Mouse (Mus musculus): Measurements from ENCODE around the gene Hpcal1. TPM values are rescaled to one million over a fixed set of nuclear protein-coding genes. Genes with fewer than 3 reads are reported as not detected.

The Hpcal1 gene
- polyA plus RNA-seq, 1 experiment from 2014 or later: 55.5 TPM

- H3K27me3 ChIP-seq: no peaks in the 10 kb centered on the region
- H3K9ac ChIP-seq: no peak overlapping the region
- no peak for ATAC-seq (replicated peaks; ENCODE audit: low FRiP score)
- H3K4me2 ChIP-seq: no peak overlapping the region
- H3K36me3 ChIP-seq: no peaks in the 10 kb centered on the region
- H3K9me3 ChIP-seq (replicated peaks): no peaks in the 10 kb centered on the region
- 95% methylated on average over 1 of the region's 1 CpGs for WGBS
- no peak overlapping the region for H3K4me3 ChIP-seq (replicated peaks)
- no peak overlapping the region for H3K27ac ChIP-seq
- H3K4me1 ChIP-seq: peaks cover 51% of the 10 kb centered on the region
Observed at GRCm38 (mm10) chr12:17723182-17723570, 32.5 kb downstream of the Hpcal1 start.

GRCm38 (mm10) chr12:17723999-17724398 is 33.3 kb downstream of the Hpcal1 start:
- H3K9me3 ChIP-seq (replicated peaks): no peaks in the 10 kb centered on the region
- peak overlapping the region; percentile 59 for H3K27ac ChIP-seq
- no peak overlapping the region for H3K4me2 ChIP-seq
- H3K36me3 ChIP-seq: no peaks in the 10 kb centered on the region
- no peak overlapping the region for H3K9ac ChIP-seq
- WGBS: 34% methylated on average over 6 of the region's 6 CpGs
- H3K4me1 ChIP-seq: peaks cover 58% of the 10 kb centered on the region
- H3K27me3 ChIP-seq: no peaks in the 10 kb centered on the region
- no peak overlapping the region for H3K4me3 ChIP-seq (replicated peaks)
- no peak for ATAC-seq (replicated peaks; ENCODE audit: low FRiP score)

- ATAC-seq (replicated peaks; ENCODE audit: low FRiP score): no peak
- H3K9me3 ChIP-seq (replicated peaks): no peaks in the 10 kb centered on the region
- H3K27ac ChIP-seq: peak overlapping the region; percentile 59
- H3K36me3 ChIP-seq: no peaks in the 10 kb centered on the region
- whole genome bisulfite sequencing: 23% methylated on average over 3 of the region's 3 CpGs
- H3K4me1 ChIP-seq: peaks cover 63% of the 10 kb centered on the region
- H3K9ac ChIP-seq: no peak overlapping the region
- H3K27me3 ChIP-seq: no peaks in the 10 kb centered on the region
- no peak overlapping the region for H3K4me2 ChIP-seq
- no peak overlapping the region for H3K4me3 ChIP-seq (replicated peaks)
Observed at GRCm38 (mm10) chr12:17724412-17725090, 33.9 kb downstream of the Hpcal1 start.

- 59% methylated on average over 6 of the region's 6 CpGs for WGBS
Observed at GRCm38 (mm10) chr12:17725592-17725991, 34.9 kb downstream of the Hpcal1 start.

GRCm38 (mm10) chr12:17726576-17727320 is 36.1 kb downstream of the Hpcal1 start:
- Histone ChIP-seq H3K9me3 (replicated peaks) (no peaks in the 10 kb centered on the region), H3K4me1 (peaks cover 69% of the 10 kb centered on the region), H3K9ac (no peak overlapping the region), H3K4me2 (no peak overlapping the region), H3K27me3 (no peaks in the 10 kb centered on the region), H3K4me3 (replicated peaks) (no peak overlapping the region), H3K27ac (0 out of 2 replicates have a peak overlapping the region, but pooled peaks have one; percentile 13), H3K36me3 (no peaks in the 10 kb centered on the region)
- 0 out of 2 replicates have a peak, but pooled peaks have one; percentile 5 for ATAC-seq (replicated peaks; ENCODE audit: low FRiP score)
- 65% methylated on average over 10 of the region's 10 CpGs for WGBS

More at GRCm38 (mm10) chr12:17725592-17725991, 34.9 kb downstream of the Hpcal1 start:
- Histone ChIP-seq H3K4me3 (replicated peaks) (no peak overlapping the region), H3K27me3 (no peaks in the 10 kb centered on the region), H3K4me1 (peaks cover 63% of the 10 kb centered on the region), H3K27ac (peak overlapping the region; percentile 59; the same call in 1 of the 2 replicates), H3K9me3 (replicated peaks) (no peaks in the 10 kb centered on the region), H3K4me2 (no peak overlapping the region), H3K9ac (no peak overlapping the region), H3K36me3 (no peaks in the 10 kb centered on the region)
- ATAC-seq (replicated peaks; ENCODE audit: low FRiP score): no peak

GRCm38 (mm10) chr12:17727676-17728339 is 37.2 kb downstream of the Hpcal1 start:
- H3K9ac ChIP-seq: no peak overlapping the region

GRCm38 (mm10) chr12:17729211-17729900 is 38.7 kb downstream of the Hpcal1 start:
- Histone ChIP-seq H3K4me3 (replicated peaks) (no peak overlapping the region), H3K36me3 (no peaks in the 10 kb centered on the region), H3K9ac (no peak overlapping the region), H3K4me2 (no peak overlapping the region), H3K4me1 (peaks cover 82% of the 10 kb centered on the region), H3K27me3 (no peaks in the 10 kb centered on the region), H3K9me3 (replicated peaks) (no peaks in the 10 kb centered on the region), H3K27ac (peak overlapping the region; percentile 43; the same call in 1 of the 2 replicates)
- ATAC-seq (replicated peaks; ENCODE audit: low FRiP score): no peak
- 83% methylated on average over 13 of the region's 13 CpGs for WGBS

More at GRCm38 (mm10) chr12:17727676-17728339, 37.2 kb downstream of the Hpcal1 start:
- whole genome bisulfite sequencing: 37% methylated on average over 13 of the region's 13 CpGs
- Histone ChIP-seq H3K36me3 (no peaks in the 10 kb centered on the region), H3K4me1 (peaks cover 80% of the 10 kb centered on the region), H3K4me3 (replicated peaks) (no peak overlapping the region), H3K9me3 (replicated peaks) (no peaks in the 10 kb centered on the region), H3K4me2 (peak overlapping the region; percentile 10; the same call in 1 of the 2 replicates), H3K27me3 (no peaks in the 10 kb centered on the region), H3K27ac (peak overlapping the region; percentile 43)
- ATAC-seq (replicated peaks; ENCODE audit: low FRiP score): peak; percentile 12; the same call in 1 of the 2 replicates

- Histone ChIP-seq H3K4me1 (peaks cover 65% of the 10 kb centered on the region), H3K9ac (no peak overlapping the region), H3K27ac (peak overlapping the region; percentile 81), H3K4me2 (no peak overlapping the region), H3K36me3 (no peaks in the 10 kb centered on the region), H3K9me3 (replicated peaks) (no peaks in the 10 kb centered on the region), H3K27me3 (no peaks in the 10 kb centered on the region), H3K4me3 (replicated peaks) (no peak overlapping the region)
- no peak for ATAC-seq (replicated peaks; ENCODE audit: low FRiP score)
- 74% methylated on average over 7 of the region's 7 CpGs for WGBS
Observed at GRCm38 (mm10) chr12:17732006-17732405, 41.4 kb downstream of the Hpcal1 start.

- Histone ChIP-seq H3K4me1 (peaks cover 66% of the 10 kb centered on the region), H3K27me3 (no peaks in the 10 kb centered on the region), H3K27ac (peak overlapping the region; percentile 81), H3K4me2 (no peak overlapping the region), H3K9me3 (replicated peaks) (no peaks in the 10 kb centered on the region), H3K4me3 (replicated peaks) (no peak overlapping the region), H3K36me3 (no peaks in the 10 kb centered on the region), H3K9ac (no peak overlapping the region)
- 73% methylated on average over 4 of the region's 4 CpGs for WGBS
- no peak for ATAC-seq (replicated peaks; ENCODE audit: low FRiP score)
Observed at GRCm38 (mm10) chr12:17732546-17732945, 41.9 kb downstream of the Hpcal1 start.

- H3K4me3 ChIP-seq (replicated peaks): no peak overlapping the region
- no peak overlapping the region for H3K9ac ChIP-seq
- no peaks in the 10 kb centered on the region for H3K9me3 ChIP-seq (replicated peaks)
- no peaks in the 10 kb centered on the region for H3K36me3 ChIP-seq
- H3K27me3 ChIP-seq: no peaks in the 10 kb centered on the region
- H3K4me1 ChIP-seq: peaks cover 63% of the 10 kb centered on the region
- H3K27ac ChIP-seq: peak overlapping the region; percentile 81
- ATAC-seq (replicated peaks; ENCODE audit: low FRiP score): peak; percentile 80
- WGBS: 17% methylated on average over 6 of the region's 6 CpGs
- H3K4me2 ChIP-seq: peak overlapping the region; percentile 16; the same call in 1 of the 2 replicates
Observed at GRCm38 (mm10) chr12:17733114-17733904, 42.7 kb downstream of the Hpcal1 start.

GRCm38 (mm10) chr12:17736396-17736795 is 45.7 kb downstream of the Hpcal1 start:
- no peaks in the 10 kb centered on the region for H3K9me3 ChIP-seq (replicated peaks)
- no peaks in the 10 kb centered on the region for H3K27me3 ChIP-seq
- no peak overlapping the region for H3K9ac ChIP-seq
- WGBS: 86% methylated on average over 6 of the region's 6 CpGs
- H3K4me3 ChIP-seq (replicated peaks): no peak overlapping the region
- peaks cover 56% of the 10 kb centered on the region for H3K4me1 ChIP-seq
- no peaks in the 10 kb centered on the region for H3K36me3 ChIP-seq
- no peak overlapping the region for H3K27ac ChIP-seq
- no peak for ATAC-seq (replicated peaks; ENCODE audit: low FRiP score)
- no peak overlapping the region for H3K4me2 ChIP-seq

All from kidney, embryonic 15.5 days (tissue).